Mouse (Mus musculus): ENCODE data around the gene Gm8257.
"Not testable (repeated sequence)": the region's sequence is repeated elsewhere in the genome, so short reads cannot be mapped to it uniquely, and the experiment has no call there.

The Gm8257 gene

DNA sequence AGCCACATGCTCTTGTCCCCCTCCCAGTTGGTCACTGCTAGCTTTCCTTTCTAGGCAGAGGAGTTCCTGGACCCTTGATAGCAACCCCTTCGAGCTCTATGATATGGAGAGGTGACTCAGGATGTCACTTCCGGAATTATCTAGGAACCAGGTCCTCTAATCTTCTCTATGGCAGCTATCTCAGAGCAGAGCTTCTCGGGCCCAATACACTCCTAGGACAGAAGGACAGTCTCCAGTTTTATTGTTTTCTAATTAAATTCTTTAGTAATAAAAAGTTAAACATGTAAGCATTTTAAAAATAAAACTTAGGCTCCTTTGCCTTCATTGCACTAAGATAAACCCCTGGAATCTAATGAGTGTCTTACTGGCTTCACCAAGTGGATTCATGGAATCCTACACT, at the start of gene Gm8257:
TSS of gene Gm8257 (minus strand) at position 101 of the 400 bp plus-strand sequence.
- in situ Hi-C loops (cut with MseI, MboI): not testable (repeated sequence)

GRCm38 (mm10) chr14:44750240-44750639, 44.0 kb upstream of the Gm8257 start, which contains the start of gene Gm8267:
Gene Gm8267 (minus strand): TSS chr14:44750340.
- in situ Hi-C loops (cut with MseI, MboI): no loop called here

GRCm38 (mm10) chr14:44742789-44743188, 36.5 kb upstream of the Gm8257 start:
- in situ Hi-C loops (cut with MseI, MboI): not testable (repeated sequence)

DNA sequence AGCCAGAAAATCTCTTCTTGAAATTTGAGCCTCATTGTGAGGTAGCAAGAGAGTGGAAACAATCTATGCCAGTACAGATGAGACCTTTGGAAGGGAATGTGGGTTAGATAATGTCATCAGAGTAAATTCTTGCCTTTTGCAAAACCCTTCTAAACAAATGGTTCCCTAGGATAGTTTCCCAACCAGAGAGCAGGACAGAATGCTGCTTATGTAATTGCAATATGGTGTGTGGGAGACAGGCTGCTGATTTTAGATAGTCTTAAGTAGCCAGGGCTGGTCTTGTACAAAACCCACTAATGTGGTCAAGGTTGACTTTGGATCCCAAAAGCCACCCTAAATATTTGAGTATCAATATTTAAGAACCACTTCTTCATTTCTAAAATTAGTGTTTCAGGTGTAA, 24.5 kb upstream of the Gm8257 start:
- in situ Hi-C loops (cut with MseI, MboI): not testable (repeated sequence)

DNA sequence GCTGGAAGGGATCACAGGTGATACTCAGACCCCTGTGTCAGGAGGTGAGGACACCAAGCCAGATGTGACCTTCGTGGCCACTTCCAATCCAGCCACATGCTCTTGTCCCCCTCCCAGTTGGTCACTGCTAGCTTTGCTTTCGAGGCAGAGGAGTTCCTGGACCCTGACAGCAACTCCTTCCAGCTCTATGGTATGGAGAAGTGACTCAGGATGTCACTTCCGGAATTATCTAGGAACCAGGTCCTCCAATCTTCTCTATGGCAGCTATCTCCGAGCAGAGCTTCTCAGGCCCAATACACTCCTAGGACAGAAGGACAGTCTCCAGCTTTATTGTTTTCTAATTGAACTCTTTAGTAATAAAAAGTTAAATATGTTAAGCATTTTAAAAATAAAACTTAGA, 78.5 kb downstream of the Gm8257 start, which contains the start of gene Gm5624:
TSS of gene Gm5624 (minus strand) at position 202 of the 400 bp plus-strand sequence.
- in situ Hi-C loops (cut with MseI, MboI): not testable (repeated sequence)
